Mouse (Mus musculus): ENCODE data around the gene Pdcd7.
A peak's percentile ranks its signal among the peaks of the same experiment; 100 is the strongest.
"Not testable (repeated sequence)": the region's sequence is repeated elsewhere in the genome, so short reads cannot be mapped to it uniquely, and the experiment has no call there.

Gene Pdcd7

GRCm38 (mm10) chr9:65345854-65346475 is at the start of gene Pdcd7:
TSS of gene Pdcd7 (plus strand) at chr9:65346104.
- peak; percentile 94 for DNase-seq

GRCm38 (mm10) chr9:65297056-65297455 is 48.8 kb upstream of the Pdcd7 start:
- DNase-seq: no peak

GRCm38 (mm10) chr9:65298761-65299160 is 47.1 kb upstream of the Pdcd7 start:
- no peak for DNase-seq

- no peak for DNase-seq
These were observed 46.3 kb upstream of the Pdcd7 start for GRCm38 (mm10) chr9:65299650-65300049.

GRCm38 (mm10) chr9:65302327-65302983 is 43.4 kb upstream of the Pdcd7 start:
- DNase-seq: no peak

GRCm38 (mm10) chr9:65303586-65303985 is 42.3 kb upstream of the Pdcd7 start:
- no peak for DNase-seq

- DNase-seq: no peak
These were observed 41.6 kb upstream of the Pdcd7 start for GRCm38 (mm10) chr9:65304300-65304699.

GRCm38 (mm10) chr9:65306672-65307071 is 39.2 kb upstream of the Pdcd7 start:
- no peak for DNase-seq

- DNase-seq: no peak
These were observed 37.9 kb upstream of the Pdcd7 start for GRCm38 (mm10) chr9:65308011-65308410.

- no peak for DNase-seq
These were observed 33.1 kb upstream of the Pdcd7 start for GRCm38 (mm10) chr9:65312669-65313357.

- no peak for DNase-seq
These were observed 32.1 kb upstream of the Pdcd7 start for GRCm38 (mm10) chr9:65313846-65314245.

- DNase-seq: no peak
These were observed 23.5 kb upstream of the Pdcd7 start for GRCm38 (mm10) chr9:65322255-65322900.

- no peak for DNase-seq
These were observed 19.9 kb upstream of the Pdcd7 start for GRCm38 (mm10) chr9:65325971-65326370.

GRCm38 (mm10) chr9:65327371-65327770 is 18.5 kb upstream of the Pdcd7 start:
- DNase-seq: no peak

GRCm38 (mm10) chr9:65333958-65334357 is 11.9 kb upstream of the Pdcd7 start:
- DNase-seq: no peak

- DNase-seq: no peak
These were observed 6.8 kb upstream of the Pdcd7 start for GRCm38 (mm10) chr9:65339146-65339545.

GRCm38 (mm10) chr9:65340414-65340813 is 5.5 kb upstream of the Pdcd7 start:
- DNase-seq: no peak

- not testable (repeated sequence) for DNase-seq
These were observed 465 bp upstream of the Pdcd7 start for GRCm38 (mm10) chr9:65345439-65345838.

- peak; percentile 37 for DNase-seq
These were observed 690 bp downstream of the Pdcd7 start for GRCm38 (mm10) chr9:65346476-65347111.

GRCm38 (mm10) chr9:65347112-65347850 is 1.4 kb downstream of the Pdcd7 start:
- DNase-seq: no peak

GRCm38 (mm10) chr9:65353251-65353650 is 7.3 kb downstream of the Pdcd7 start:
- DNase-seq: no peak

- no peak for DNase-seq
These were observed 10.7 kb downstream of the Pdcd7 start for GRCm38 (mm10) chr9:65356561-65356960.

All from right cerebral cortex, postnatal 14 days (tissue).